Mouse (Mus musculus) heart, embryonic 13.5 days (tissue): ENCODE results near the gene Cnn1. TPM values are rescaled to one million over a fixed set of nuclear protein-coding genes. Genes with fewer than 3 reads are reported as not detected.

Experiments used
- ATAC-seq: fragments of 200-750 bp; cut with Nextera tagmentation; 2 replicates; pipeline ENCODE4 v1.8.0; 2017; ENCODE audit warnings: moderate TSS enrichment; ENCODE audit not compliant: insufficient number of reproducible peaks, low FRiP score, low TSS enrichment; ENCODE audit errors: extremely low read depth
- H3K27ac ChIP-seq: fragments of 300-500 bp; sonication (generic); replicated peaks from 2 replicates; pipeline ENCODE4 v1.5.1; 2015; ENCODE audit warnings: moderate library complexity, mild to moderate bottlenecking, inconsistent platforms
- H3K27me3 ChIP-seq: fragments of 300-500 bp; sonication (generic); replicated peaks from 2 replicates; pipeline ENCODE4 v1.6.1; 2015; ENCODE audit warnings: mild to moderate bottlenecking, inconsistent platforms
- H3K36me3 ChIP-seq: fragments of 300-500 bp; sonication (generic); 2 replicates; pipeline ENCODE4 v1.6.1; 2015; ENCODE audit warnings: mild to moderate bottlenecking, inconsistent platforms
- H3K4me1 ChIP-seq: fragments of 300-500 bp; sonication (generic); 2 replicates; pipeline ENCODE4 v1.6.1; 2015; ENCODE audit warnings: inconsistent platforms
- H3K4me2 ChIP-seq: fragments of 300-500 bp; sonication (generic); 2 replicates; pipeline ENCODE4 v1.6.1; 2015; ENCODE audit warnings: inconsistent platforms, mild to moderate bottlenecking, moderate library complexity
- H3K4me3 ChIP-seq: fragments of 300-500 bp; sonication (generic); 2 replicates; pipeline ENCODE4 v1.5.1; 2015; ENCODE audit warnings: moderate library complexity, mild to moderate bottlenecking, inconsistent platforms
- H3K9ac ChIP-seq: fragments of 300-500 bp; sonication (generic); 2 replicates; pipeline ENCODE4 v1.6.1; 2015; ENCODE audit warnings: inconsistent platforms, mild to moderate bottlenecking, moderate library complexity
- H3K9me3 ChIP-seq: fragments of 300-500 bp; sonication (generic); 2 replicates; pipeline ENCODE4 v1.6.1; 2016; ENCODE audit warnings: inconsistent platforms
- WGBS: fragments of 180-500 bp; shearing (Covaris S2); methylation state at CpG from one replicate; pipeline ENCODE4 v1.1.7; 2015; ENCODE audit warnings: mixed read lengths; 5-methylcytosine and 5-hydroxymethylcytosine counted together
- polyA plus RNA-seq: library from polyadenylated mRNA; unstranded; fragments of >200 nt; fragmentation: Nextera tagmentation; extraction: Ambion mirVana; gene quantifications from 2 replicates; pipeline ENCODE4 v1.2.1, GENCODE M21; 2015

Gene Cnn1
- polyA plus RNA-seq, 1 experiment from 2014 or later, result 250 TPM

DNA sequence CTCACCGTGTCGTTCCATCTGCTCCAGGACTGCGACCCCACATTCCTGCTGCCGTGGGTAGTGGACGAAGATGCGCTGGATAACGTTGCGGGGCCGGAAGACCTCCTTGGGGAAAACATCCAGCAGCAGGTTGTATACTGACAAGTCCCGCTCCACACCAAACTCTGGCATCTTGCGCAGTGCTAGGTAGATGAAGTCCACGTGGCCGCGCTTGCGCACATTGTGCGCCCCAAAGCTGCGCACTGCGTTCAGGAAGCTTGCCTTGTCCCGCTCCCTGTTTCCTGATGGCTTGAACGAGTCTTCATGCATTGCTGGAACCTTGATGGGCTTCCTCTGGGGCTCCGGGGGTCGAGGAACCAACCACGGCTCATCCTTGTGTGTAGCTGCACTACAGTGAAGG, 22.8 kb upstream of the Cnn1 start:
- no peak for ATAC-seq
- Histone ChIP-seq H3K27me3 (no peaks in the 10 kb centered on the region), H3K9ac (no peak overlapping the region), H3K4me1 (no peaks in the 10 kb centered on the region), H3K27ac (no peak overlapping the region), H3K36me3 (peaks cover 67% of the 10 kb centered on the region), H3K9me3 (no peaks in the 10 kb centered on the region), H3K4me2 (no peak overlapping the region), H3K4me3 (no peak overlapping the region)
- WGBS, result 88% methylated on average over 23 of the region's 23 CpGs

DNA sequence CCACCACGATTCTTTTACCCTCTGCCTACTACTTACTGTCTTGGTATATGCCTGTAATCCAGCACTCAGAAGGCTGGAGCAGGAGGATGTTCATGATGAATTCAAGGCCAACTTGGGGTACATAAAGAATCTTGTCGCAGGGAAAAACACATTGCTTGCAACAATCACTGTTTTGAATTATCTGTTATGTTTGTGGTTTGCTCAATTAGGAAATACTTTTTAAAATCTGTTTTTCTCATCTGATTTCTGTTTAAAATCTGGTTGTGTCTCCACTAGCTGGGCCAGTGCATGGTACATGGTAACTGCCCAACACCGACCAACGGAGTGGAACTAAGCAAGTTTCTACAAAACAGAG, 14.4 kb upstream of the Cnn1 start:
- WGBS, result 32% methylated on average over 4 of the region's 4 CpGs
- Histone ChIP-seq H3K4me3 (peak overlapping the region; percentile 83), H3K4me1 (peaks cover 34% of the 10 kb centered on the region), H3K36me3 (peaks cover 24% of the 10 kb centered on the region), H3K27ac (peak overlapping the region; percentile 64), H3K4me2 (peak overlapping the region; percentile 82), H3K9me3 (no peaks in the 10 kb centered on the region), H3K9ac (peak overlapping the region; percentile 90), H3K27me3 (no peaks in the 10 kb centered on the region)
- no peak for ATAC-seq

DNA sequence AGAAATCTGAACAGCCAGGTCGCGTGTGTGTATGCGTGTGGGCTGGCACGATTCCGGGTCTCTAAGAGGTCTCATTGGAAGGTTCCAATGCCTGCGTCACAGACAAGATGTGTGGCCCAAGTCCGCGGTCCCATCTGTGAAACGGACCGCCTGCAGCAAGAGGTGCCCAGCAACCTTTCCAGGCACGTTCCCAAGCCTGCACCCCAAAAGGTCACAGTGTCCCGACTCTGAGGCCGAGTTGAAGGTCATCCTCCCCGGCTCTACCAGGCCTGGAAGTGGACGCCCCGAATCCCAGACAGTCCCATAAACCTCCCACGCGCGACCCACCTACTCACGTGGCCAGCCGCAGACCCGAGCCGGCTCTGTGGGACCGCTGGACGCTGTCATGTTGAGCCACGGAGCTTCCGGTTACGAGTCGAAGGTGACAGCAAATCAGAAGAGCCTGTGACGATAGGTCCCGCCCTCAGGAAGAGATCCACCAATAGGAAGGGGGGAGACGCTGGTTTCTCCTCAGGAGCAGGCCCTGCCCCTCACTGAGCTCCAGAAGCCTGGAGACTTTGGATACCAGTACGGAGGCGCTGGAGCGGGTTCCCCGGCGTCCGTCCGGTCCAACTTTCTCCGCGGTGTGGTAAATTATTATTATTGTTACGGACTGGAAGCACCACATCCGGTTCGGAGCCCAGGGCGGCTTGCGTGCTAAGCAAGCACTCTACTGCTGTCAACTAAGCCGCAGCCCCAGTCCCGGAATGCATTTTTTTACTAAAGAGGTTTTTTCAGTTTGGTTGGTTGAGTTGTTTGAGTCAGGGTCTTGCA, 13.8 kb upstream of the Cnn1 start, which contains the start of gene Ecsit:
Gene Ecsit (minus strand): TSS at position 417 of the 813 bp plus-strand sequence.
- Histone ChIP-seq H3K4me3 (peak within 1 kb of the TSS; percentile 83), H3K4me1 (peaks cover 34% of the 10 kb centered on the region), H3K27me3 (no peaks in the 10 kb centered on the region), H3K9ac (peak within 1 kb of the TSS; percentile 90), H3K27ac (peak within 1 kb of the TSS; percentile 76), H3K4me2 (peak within 1 kb of the TSS; percentile 82), H3K36me3 (peaks cover 18% of the 10 kb centered on the region), H3K9me3 (no peaks in the 10 kb centered on the region)
- peak; percentile 95 for ATAC-seq
- WGBS, result under 1% methylated on average over 48 of the region's 48 CpGs

DNA sequence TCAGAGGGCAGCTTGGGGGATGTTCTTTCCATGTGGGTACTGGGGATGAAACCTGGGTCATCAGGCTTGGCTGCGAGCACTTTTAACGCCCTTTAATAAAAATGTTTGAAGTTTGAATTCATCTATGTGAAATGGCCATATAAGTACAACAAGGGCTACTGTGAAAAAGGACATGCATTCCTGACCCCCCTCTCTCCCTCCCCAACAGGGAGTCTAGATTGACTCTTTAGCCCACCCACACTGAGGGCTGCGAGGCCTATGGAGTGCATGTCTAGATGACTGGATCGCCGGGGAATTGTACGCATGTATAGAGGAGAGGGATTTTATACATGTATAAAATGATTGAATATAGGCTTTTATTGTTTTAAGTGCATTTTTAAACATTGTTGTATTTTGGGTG, 13.0 kb upstream of the Cnn1 start:
- Histone ChIP-seq H3K9me3 (no peaks in the 10 kb centered on the region), H3K4me3 (peak overlapping the region; percentile 83), H3K4me2 (peak overlapping the region; percentile 82), H3K36me3 (peaks cover 14% of the 10 kb centered on the region; the same call in 1 of the 2 replicates), H3K9ac (peak overlapping the region; percentile 90), H3K4me1 (peaks cover 34% of the 10 kb centered on the region), H3K27me3 (no peaks in the 10 kb centered on the region), H3K27ac (peak overlapping the region; percentile 76)
- ATAC-seq, result no peak
- WGBS, result 71% methylated on average over 6 of the region's 6 CpGs

DNA sequence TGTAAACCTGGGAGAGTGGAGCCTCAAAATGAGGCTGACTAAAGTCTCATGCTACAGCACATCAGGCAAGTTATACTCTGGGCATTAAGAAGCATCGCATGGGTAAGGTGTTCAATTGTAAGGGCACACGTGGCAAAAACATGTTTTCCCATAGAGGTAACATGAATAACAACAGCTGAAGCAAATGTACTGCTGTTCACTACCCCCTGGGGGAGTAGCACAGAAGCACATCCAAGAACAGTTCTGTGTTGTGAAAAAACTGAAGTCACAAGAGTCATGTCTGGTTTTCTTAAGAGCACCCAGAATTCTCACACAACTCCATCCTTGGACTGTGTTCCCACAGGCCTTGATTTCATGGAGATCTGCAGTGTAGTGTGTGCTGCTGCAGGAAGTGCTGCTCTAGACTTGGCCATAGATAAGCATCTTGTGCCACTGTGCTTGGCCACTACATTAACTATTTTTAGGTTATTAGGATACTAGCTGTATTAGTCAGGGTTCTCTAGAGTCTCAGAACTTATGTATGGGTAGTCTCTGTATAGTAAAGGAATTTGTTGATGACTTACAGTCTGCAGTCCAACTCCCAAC, 11.9 kb upstream of the Cnn1 start:
- Histone ChIP-seq H3K9ac (peak overlapping the region; percentile 30), H3K4me1 (peaks cover 34% of the 10 kb centered on the region), H3K4me3 (no peak overlapping the region), H3K36me3 (peaks cover 13% of the 10 kb centered on the region; the same call in 1 of the 2 replicates), H3K4me2 (no peak overlapping the region), H3K27me3 (no peaks in the 10 kb centered on the region), H3K27ac (no peak overlapping the region), H3K9me3 (no peaks in the 10 kb centered on the region)
- ATAC-seq, result no peak
- 78% methylated on average over 2 of the region's 2 CpGs for WGBS

GRCm38 (mm10) chr9:22089281-22089680, 9.7 kb upstream of the Cnn1 start:
- H3K4me3 ChIP-seq, result no peak overlapping the region
- 97% methylated on average over 7 of the region's 7 CpGs for WGBS
- H3K36me3 ChIP-seq, result no peaks in the 10 kb centered on the region
- ATAC-seq, result no peak
- H3K27me3 ChIP-seq, result 0 out of 2 replicates have a peak, but pooled peaks cover 5% of the 10 kb centered on the region
- peaks cover 30% of the 10 kb centered on the region for H3K4me1 ChIP-seq
- H3K9ac ChIP-seq, result no peak overlapping the region
- no peaks in the 10 kb centered on the region for H3K9me3 ChIP-seq
- no peak overlapping the region for H3K27ac ChIP-seq
- H3K4me2 ChIP-seq, result no peak overlapping the region

DNA sequence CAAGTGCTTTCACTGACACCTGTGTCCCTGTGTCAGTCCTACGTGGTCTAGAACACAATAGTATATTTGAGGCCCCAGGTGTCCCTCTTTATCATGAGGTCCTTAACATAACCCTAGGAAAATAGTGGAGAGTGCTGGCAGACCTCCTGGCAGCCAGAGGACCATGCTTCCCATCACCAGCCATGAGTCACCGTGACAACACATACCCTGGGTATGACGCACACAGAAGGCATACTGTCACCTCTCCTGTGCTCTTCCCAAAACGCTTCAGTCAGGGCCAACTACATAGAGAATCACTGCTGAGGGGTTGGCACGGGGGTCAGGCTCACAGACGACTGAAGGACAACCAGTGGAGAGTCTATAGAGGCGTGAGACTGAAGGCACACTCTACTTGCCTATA, 9.0 kb upstream of the Cnn1 start:
- Histone ChIP-seq H3K9me3 (no peaks in the 10 kb centered on the region), H3K36me3 (no peaks in the 10 kb centered on the region), H3K9ac (no peak overlapping the region), H3K27me3 (0 out of 2 replicates have a peak, but pooled peaks cover 5% of the 10 kb centered on the region), H3K27ac (no peak overlapping the region; the same call in 1 of the 2 replicates), H3K4me1 (peaks cover 24% of the 10 kb centered on the region), H3K4me2 (no peak overlapping the region), H3K4me3 (no peak overlapping the region)
- ATAC-seq, result no peak
- WGBS, result 67% methylated on average over 7 of the region's 7 CpGs

DNA sequence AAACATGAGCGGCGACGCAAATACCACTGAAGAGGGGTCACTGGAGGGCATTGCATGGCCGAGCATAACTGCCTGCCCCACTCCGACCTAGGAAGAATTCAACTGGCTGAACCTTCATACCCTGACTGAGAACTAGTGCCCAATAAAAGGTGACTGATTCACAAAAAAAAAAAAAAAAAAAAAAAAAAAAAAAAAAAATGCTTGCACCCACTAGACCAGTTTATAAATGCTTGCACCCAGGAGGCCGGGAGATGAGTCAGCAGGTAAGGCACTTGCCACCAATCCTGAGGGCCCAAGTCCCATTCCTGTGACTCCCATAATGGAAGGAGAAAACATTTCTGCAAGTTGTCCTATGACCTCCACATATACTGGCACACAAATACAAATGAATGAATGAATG, 6.3 kb upstream of the Cnn1 start:
- H3K27ac ChIP-seq, result no peak overlapping the region
- H3K9me3 ChIP-seq, result no peaks in the 10 kb centered on the region
- 0 out of 2 replicates have a peak, but pooled peaks cover 5% of the 10 kb centered on the region for H3K27me3 ChIP-seq
- no peak for ATAC-seq
- no peak overlapping the region for H3K4me3 ChIP-seq
- no peak overlapping the region for H3K4me2 ChIP-seq
- H3K4me1 ChIP-seq, result peaks cover 15% of the 10 kb centered on the region
- H3K36me3 ChIP-seq, result no peaks in the 10 kb centered on the region
- H3K9ac ChIP-seq, result no peak overlapping the region
- WGBS, result 78% methylated on average over 6 of the region's 6 CpGs

GRCm38 (mm10) chr9:22095854-22096307, 3.1 kb upstream of the Cnn1 start:
- H3K9ac ChIP-seq, result peak overlapping the region; percentile 81
- WGBS, result 1% methylated on average over 24 of the region's 24 CpGs
- peak overlapping the region; percentile 74 for H3K27ac ChIP-seq
- peaks cover 30% of the 10 kb centered on the region for H3K4me1 ChIP-seq
- ATAC-seq, result peak; percentile 47; the same call in 1 of the 2 replicates
- H3K36me3 ChIP-seq, result no peaks in the 10 kb centered on the region
- H3K4me3 ChIP-seq, result peak overlapping the region; percentile 51
- peak overlapping the region; percentile 77 for H3K4me2 ChIP-seq
- H3K9me3 ChIP-seq, result no peaks in the 10 kb centered on the region
- peaks cover 29% of the 10 kb centered on the region for H3K27me3 ChIP-seq

DNA sequence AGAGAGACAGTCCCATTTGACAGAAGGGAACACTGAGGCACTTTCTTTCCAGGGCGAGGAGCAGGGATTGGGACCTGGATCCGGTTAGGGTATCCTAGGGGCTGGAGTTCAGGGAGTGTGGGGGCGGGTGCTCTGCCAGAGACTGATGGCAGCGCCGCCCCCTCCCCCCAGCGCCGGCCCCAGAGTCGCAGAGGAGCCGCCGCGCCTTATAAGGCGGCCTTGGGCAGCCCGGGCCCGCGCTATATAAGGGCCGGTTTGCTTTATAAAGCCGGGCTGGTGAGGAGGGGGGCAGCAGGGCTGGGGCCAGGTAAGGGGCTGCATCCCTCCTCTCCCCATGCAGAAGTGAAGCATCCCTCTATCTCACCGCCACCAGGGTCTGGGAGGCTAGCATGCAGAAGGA, 906 bp downstream of the Cnn1 start:
- Histone ChIP-seq H3K36me3 (peaks cover 38% of the 10 kb centered on the region), H3K9me3 (no peaks in the 10 kb centered on the region), H3K9ac (peak overlapping the region; percentile 81), H3K27ac (peak overlapping the region; percentile 87), H3K4me1 (peaks cover 34% of the 10 kb centered on the region), H3K4me3 (peak overlapping the region; percentile 45), H3K4me2 (peak overlapping the region; percentile 65), H3K27me3 (peaks cover 33% of the 10 kb centered on the region)
- ATAC-seq, result peak; percentile 63; the same call in 1 of the 2 replicates
- 0% methylated on average over 17 of the region's 18 CpGs for WGBS

GRCm38 (mm10) chr9:22108194-22108593, 9.2 kb downstream of the Cnn1 start:
- no peak for ATAC-seq
- 84% methylated on average over 9 of the region's 9 CpGs for WGBS
- Histone ChIP-seq H3K9me3 (no peaks in the 10 kb centered on the region), H3K27me3 (no peaks in the 10 kb centered on the region), H3K27ac (no peak overlapping the region), H3K36me3 (peaks cover 97% of the 10 kb centered on the region), H3K9ac (no peak overlapping the region), H3K4me1 (no peaks in the 10 kb centered on the region), H3K4me3 (no peak overlapping the region), H3K4me2 (no peak overlapping the region)
